Mouse (Mus musculus): ENCODE measurements around the gene Nog. TPM values are rescaled to one million over a fixed set of nuclear protein-coding genes. Genes with fewer than 3 reads are reported as not detected.

The Nog gene
- polyA plus RNA-seq, 1 experiment from 2014 or later = 2.4 TPM

GRCm38 (mm10) chr11:89257893-89258292, 44.2 kb downstream of the Nog start:
- no peaks in the 10 kb centered on the region for H3K36me3 ChIP-seq
- no peak overlapping the region for H3K4me3 ChIP-seq (replicated peaks)
- H3K9ac ChIP-seq = no peak overlapping the region
- 56% methylated on average over 2 of the region's 2 CpGs for WGBS
- H3K27ac ChIP-seq = no peak overlapping the region
- H3K4me2 ChIP-seq = no peak overlapping the region
- ATAC-seq (ENCODE audit: insufficient read depth, low FRiP score, low read depth) = no peak
- no peaks in the 10 kb centered on the region for H3K27me3 ChIP-seq (replicated peaks)
- H3K9me3 ChIP-seq = no peaks in the 10 kb centered on the region
- no peaks in the 10 kb centered on the region for H3K4me1 ChIP-seq

- Histone ChIP-seq H3K4me2 (no peak overlapping the region), H3K27me3 (replicated peaks) (no peaks in the 10 kb centered on the region), H3K4me1 (no peaks in the 10 kb centered on the region), H3K9ac (no peak overlapping the region), H3K4me3 (replicated peaks) (no peak overlapping the region), H3K9me3 (no peaks in the 10 kb centered on the region), H3K27ac (no peak overlapping the region), H3K36me3 (no peaks in the 10 kb centered on the region)
- WGBS = 86% methylated on average over 13 of the region's 13 CpGs
- no peak for ATAC-seq (ENCODE audit: insufficient read depth, low FRiP score, low read depth)
Measured at GRCm38 (mm10) chr11:89253973-89254372, 48.2 kb downstream of the Nog start.

Other genes starting within 250 kb of the Nog start
- gene Dgke, start 235.5 kb downstream of the Nog start, polyA plus RNA-seq (2015; fragmentation: Nextera tagmentation; extraction: Ambion mirVana) = 3.8 and 4.0 TPM in 2 replicates
- 1.7 and 2.1 TPM in 2 replicates for gene Gm525, start 228.5 kb downstream of the Nog start, polyA plus RNA-seq (2015; fragmentation: Nextera tagmentation; extraction: Ambion mirVana)